Mouse (Mus musculus): ENCODE results near the gene Map1s.
A peak's percentile ranks its signal among the peaks of the same experiment; 100 is the strongest.
"Not testable (repeated sequence)": the region's sequence is repeated elsewhere in the genome, so short reads cannot be mapped to it uniquely, and the experiment has no call there.

Gene Map1s

DNA sequence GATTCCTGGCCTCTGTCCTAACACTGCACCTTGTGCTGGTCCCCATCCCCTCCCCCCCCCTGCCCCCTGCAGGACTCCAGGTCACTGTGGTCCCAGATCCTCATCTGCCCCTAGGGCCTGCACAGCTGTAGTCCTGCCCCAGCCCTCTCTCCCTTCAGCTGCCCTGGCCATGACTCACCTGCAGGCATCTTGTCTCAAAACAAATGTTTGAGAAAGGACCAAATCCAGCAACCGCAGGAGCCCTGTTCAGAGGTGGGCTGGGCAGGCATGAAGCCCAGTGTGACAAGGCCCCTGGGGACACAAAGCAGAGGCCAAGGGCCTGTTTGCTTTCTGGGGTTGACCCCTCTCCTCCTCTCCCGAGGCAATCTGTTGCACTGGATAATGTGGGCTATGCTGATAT lies 27.6 kb upstream of the Map1s start:
- no peak for DNase-seq (ENCODE audit: low spot score in 2 of 2)

DNA sequence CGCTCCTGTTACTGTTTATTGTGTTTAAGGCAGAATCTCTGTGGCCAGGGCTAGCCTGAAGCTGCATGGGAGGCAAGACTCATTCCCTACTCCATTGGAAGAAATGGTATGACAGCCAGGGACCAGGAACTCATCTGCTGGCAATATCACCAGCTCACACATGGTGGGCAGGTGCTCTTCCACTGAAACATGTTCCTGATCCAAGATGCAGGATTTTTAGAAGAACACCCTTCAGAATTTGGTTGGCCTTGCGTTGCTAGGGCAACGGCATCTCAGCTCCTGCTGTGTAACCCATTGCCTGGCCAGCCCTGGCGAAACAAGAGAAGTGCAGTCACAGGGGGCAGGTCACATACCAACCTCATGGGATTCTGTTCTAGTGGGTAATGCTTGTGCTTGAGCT lies 26.2 kb upstream of the Map1s start:
- no peak for DNase-seq (ENCODE audit: low spot score in 2 of 2)

DNA sequence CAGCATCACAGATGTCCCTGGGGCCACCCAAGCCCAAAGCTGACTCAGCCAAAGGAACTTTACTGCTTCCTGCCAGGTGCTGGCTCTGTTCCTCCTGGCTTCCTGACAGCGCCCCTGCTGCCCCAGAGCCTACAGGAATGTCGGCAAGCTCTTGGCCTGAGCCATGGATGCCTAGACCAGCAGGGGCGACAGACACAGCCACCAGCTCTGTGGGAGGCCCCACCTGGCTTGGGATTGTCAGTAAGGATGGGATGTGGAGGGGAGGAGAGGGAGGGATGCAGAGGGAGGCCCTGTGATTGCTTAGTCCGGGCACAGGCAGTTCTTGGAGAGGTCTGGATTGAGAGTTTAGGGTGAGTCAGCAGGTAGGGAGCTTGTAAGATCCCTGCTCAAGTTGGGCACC lies 25.6 kb upstream of the Map1s start:
- no peak for DNase-seq (ENCODE audit: low spot score in 2 of 2)

DNA sequence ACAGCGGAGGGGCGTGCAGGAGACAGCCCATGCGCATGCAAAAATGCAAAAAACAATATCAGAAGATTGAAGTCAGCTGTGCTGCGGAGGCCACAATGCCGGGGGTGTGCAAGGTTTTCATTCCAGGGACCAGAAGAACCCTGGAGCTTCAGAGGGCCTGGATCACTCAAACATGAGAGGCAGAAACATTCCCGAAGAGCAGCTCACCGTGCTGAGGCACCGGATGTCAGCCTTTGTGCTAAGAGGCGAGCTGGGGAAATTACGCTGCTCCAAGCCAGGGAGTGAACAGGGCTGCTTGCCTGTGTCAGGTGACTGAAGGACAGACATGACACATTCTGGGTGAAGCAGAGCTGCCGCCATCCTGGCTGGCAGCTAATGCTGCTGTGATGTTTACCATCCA lies 25.2 kb upstream of the Map1s start:
- no peak for DNase-seq (ENCODE audit: low spot score in 2 of 2)

DNA sequence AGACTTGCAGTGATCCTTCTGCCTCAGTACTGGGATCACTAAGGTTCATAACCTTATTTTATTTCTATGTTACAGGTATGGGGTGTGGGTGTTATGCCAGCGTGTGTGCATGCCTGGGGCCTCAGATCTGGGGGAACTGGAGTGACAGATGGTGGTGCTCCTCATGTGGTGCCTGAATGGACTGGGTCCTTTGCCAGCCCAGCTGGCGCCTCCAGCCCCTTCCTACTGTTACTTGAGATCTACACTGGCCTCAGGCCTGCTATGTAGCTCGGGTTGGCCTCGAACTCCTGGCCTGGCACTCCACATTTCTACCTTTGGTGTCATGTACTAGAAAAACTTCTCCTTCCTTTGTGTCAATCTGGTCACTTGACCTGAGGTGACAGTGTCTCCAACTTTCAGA lies 21.5 kb upstream of the Map1s start:
- no peak for DNase-seq (ENCODE audit: low spot score in 2 of 2)

DNA sequence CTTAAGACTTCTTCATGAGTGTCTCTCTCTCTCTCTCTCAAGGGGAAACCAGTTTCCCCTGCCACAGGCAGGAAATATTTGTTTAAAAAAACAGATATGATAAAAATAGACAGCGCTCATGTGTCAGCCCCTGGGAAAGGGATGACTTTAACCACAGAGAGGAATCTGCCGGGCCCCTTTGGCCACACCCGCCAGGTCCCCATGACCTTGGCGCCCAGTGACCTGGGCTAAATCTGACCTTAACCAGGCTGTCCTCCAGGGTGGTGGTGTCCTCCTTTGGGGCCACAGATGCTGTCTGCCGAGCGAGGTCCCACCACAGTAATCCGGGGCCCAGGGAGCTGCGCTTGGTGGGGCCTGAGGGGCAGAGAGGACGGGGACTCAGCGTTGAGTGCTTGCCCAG lies 21.0 kb upstream of the Map1s start:
- no peak for DNase-seq (ENCODE audit: low spot score in 2 of 2)

DNA sequence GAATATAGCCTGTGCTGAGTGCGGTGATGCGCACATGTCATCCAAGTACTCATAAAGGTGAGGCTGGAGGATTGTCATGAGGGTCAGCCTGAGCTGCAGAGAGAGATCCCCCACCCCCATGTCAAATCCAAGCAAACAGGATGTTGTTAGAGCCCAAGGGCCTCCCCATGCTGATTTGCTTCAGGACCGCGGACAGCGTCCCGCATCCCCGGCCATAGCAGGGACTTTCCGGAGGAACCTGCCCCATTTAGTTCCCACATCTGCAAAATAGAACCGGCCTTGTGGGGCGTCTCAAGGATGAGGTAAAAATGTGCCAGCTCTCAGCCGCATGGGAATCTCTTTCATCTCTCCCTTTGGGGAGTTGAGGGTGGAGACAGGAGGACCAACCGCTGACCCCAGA lies 20.1 kb upstream of the Map1s start:
- peak in 1 of 2 experiments; percentile 71 for DNase-seq (ENCODE audit: low spot score in 2 of 2)

DNA sequence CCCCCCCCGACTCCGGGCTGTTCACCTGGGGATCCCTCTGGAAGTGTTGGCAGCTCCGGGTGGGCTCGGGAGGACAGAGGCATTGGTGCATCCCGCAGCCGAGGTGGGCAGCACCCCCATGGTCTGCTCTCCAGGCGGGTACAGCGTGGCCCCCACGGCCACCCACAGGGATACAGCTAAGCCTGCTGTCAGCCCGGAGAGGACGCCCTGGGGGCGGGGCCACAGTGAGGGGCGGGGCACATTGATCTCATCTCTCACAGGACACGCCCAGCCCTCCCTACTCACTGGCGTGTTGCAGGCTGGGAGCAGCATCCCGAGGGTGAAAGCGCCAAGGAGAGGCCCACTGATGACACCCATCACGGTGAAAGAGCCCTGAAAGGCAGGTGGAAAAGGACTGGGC lies 18.1 kb upstream of the Map1s start:
- DNase-seq (ENCODE audit: low spot score in 2 of 2), result peak in 1 of 2 experiments; percentile 78

DNA sequence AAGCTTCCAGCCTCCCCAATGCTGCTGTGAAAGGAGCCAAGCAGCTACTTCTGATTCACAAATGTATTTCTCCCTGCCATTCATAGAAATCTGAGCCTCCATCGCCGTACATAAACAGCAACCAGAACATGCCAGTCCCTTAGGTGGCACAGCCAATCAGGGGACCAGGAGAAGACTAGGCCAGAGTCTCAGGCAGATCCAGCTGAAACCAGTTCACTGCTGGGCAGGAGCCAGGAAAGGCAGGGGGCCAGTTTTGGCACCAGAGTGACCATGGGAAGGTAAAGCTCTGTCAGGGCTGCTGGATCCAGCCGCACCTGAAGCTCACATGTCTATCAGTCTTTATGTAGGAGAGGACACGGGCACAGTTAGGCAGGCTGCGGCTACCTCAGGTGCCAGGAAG lies 15.1 kb upstream of the Map1s start:
- DNase-seq (ENCODE audit: low spot score in 2 of 2), result no peak

DNA sequence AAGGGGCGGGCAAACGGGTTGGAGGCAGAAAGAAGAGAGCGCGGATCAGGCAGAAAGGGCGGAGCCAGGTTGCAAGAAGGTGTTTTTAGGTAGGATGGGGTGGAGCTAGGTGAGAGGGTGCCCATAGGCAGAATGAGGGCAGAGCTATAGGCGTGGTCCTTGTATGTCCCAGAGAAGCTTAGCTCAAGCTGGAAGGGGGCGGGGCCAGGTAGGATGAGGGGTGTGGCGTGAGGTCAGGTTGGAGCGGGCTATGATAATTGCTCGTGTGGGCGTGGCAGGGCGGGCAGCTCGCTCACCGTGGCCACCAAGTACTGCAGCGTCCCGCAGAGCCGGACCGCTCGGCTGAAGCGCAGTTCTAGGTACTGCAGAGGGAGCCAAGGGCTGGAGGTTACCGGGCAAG lies 14.4 kb upstream of the Map1s start:
- DNase-seq (ENCODE audit: low spot score in 2 of 2), result peak in 1 of 2 experiments; percentile 57

DNA sequence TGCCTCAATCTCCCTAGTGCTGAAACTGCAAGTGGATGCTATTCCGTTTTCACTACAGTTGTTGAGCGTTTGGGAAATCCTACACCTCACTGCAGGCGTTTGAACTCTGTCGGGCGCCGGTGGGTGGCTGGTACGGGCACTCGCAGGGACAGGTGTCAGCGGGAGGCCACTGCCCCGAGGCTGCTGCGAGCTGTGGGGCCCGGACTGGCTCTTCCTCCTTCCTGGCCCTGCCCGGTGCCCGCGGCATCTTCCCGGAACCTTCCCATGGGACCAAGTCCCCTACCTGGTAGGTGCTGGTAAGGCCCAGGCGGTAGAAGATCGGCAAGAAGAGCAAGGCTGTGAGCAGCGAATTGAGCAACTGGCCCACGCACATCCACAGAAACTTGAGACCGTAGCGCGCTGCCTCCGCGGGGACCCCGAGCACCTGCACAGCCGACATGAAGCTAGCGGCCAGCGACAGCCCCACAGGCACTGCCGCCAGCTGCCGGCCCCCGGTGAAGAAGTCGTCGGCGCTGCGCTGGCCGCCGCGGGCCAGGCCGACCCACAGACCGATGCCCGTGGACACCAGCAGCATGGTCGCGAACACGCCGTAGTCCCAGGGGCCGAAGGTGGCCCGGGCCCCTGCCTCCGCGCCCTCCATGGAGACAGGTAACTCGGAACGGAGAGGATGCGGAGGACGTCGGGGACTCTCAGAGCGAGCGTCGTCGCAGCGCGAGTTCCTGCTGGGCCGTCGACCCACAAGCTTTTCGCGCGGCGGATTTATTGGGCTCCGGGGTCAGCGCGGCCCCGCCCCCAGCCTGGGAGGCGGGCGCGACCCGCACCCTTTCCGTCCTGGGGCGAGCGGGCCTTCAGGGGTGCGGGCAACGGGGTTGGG lies 13.5 kb upstream of the Map1s start, which contains the start of gene Slc5a5:
Gene Slc5a5 (minus strand): TSS at position 736 of the 874 bp plus-strand sequence.
- DNase-seq (ENCODE audit: low spot score in 2 of 2), result no peak

DNA sequence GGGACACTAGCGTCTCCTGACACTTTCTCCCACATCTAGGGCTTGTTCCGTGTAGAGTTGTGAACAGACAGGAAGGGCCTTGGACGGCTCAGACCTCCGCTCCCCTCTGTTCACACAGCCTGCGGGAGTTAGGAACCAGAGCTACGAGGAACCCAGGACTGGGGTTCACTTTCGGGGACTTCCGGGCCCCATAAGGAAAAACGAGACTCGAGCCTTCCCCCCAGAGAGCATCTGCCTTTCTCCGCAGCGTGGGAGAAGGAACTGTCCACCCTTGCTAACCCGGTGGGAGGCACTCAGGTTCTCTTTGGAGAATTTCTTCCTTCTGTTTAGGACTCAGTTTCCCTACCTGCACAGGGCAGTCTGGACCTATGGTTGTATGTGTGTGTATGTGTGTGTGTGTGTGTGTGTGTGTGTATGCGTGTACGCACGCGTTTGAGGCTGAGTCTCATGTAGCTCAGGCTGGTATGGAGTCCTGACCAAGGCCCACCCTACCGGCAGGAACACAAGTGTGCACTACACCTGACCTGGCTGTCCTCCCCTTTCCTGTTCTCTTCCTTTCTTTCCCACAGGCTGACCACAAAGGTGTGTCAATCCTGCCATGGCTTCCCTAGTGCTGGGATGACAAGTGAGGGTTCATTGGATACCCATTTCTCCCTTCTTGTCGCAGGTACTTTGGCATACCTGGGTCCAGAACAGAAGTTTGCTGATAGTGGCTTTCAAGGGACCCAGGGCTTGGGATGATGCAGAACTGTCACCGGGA lies 12.7 kb upstream of the Map1s start:
- no peak for DNase-seq (ENCODE audit: low spot score in 2 of 2)

DNA sequence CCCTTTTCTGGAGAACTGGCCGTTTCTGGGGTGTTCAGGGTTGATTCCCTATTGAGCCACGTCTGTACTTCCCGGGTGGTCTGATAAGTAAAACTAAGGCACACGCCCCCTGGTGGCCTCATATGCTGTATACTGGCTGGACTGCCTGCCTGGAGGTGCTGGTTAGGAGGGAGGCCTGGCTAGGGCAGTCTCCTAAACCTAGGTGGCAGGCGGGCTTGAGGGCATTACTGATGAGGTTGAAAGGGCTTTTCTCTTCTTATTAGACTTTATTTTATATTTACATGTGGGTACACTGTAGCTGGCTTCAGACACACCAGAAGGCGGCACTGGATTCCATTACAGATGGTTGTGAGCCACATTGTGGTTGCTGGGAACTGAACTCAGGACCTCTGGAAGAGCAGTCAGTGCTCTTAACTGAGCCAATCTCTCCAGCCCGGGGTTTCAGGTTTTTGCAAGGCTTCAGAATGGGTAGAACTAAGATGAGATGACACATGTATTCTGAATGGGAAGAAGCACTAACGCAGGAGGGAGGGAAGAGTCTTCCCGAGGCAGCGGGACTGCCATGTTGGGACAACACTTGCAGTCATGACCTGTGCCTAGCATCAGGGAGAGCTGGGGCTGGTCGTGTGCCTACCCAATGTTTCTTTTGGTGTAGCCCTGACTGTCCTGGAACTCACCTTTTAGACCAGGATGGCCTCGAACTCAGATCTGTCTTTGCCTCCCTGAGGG lies 11.9 kb upstream of the Map1s start:
- peak; percentile 67 to 89 for DNase-seq (ENCODE audit: low spot score in 2 of 2)

DNA sequence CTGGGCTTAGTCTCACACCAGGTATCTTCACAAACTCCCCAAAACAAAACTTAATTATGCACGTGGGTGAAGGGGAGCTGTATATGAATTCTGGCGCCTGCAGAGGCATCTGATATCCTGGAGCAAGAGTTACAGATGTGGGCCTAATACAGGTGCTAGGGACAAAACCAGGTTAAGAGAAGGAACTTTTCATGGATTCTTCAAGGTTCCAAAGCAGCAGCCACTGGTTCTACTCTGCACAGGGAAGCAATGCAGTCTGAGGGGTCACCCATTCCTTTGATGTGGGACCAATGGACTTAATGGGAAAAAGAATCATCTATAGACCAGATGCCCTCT lies 11.4 kb upstream of the Map1s start:
- no peak for DNase-seq (ENCODE audit: low spot score in 2 of 2)

DNA sequence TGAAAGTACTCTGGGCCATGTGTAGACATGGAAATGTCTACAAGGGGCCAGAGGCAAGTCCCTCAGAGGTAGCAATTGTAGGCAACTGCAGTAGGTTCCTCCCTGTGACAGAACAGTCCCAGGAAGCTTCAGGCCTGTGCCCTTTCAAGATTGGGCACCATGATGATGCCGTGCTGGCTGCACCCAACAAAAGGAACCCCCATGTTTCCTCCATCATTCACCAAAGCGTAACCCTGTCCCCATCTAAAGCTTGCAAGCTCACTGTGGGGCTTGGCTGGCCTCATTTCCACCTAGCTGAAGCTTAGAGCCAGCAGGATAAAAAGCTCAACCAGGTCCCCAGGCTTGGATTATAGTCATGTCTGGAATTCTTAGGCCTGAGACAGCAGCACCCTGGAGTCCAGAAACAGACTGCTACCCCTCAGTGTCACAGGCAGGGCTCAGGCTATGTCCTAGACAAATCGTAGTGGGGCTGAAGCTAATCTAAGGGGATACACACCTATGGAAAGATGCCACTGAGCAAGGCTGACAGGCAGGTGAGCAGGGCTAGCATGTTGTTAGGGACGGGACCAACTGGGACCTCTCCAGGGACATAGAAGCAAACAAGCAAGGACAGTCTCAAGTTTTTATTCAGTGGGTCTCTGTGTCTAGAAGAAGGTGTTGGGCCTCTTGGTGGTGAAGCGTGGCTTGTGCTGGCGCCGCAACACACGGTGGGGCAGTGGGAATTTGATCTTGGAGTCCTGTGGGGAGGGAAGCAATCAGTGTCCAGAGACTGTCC lies 10.8 kb upstream of the Map1s start:
- DNase-seq (ENCODE audit: low spot score in 2 of 2), result no peak

DNA sequence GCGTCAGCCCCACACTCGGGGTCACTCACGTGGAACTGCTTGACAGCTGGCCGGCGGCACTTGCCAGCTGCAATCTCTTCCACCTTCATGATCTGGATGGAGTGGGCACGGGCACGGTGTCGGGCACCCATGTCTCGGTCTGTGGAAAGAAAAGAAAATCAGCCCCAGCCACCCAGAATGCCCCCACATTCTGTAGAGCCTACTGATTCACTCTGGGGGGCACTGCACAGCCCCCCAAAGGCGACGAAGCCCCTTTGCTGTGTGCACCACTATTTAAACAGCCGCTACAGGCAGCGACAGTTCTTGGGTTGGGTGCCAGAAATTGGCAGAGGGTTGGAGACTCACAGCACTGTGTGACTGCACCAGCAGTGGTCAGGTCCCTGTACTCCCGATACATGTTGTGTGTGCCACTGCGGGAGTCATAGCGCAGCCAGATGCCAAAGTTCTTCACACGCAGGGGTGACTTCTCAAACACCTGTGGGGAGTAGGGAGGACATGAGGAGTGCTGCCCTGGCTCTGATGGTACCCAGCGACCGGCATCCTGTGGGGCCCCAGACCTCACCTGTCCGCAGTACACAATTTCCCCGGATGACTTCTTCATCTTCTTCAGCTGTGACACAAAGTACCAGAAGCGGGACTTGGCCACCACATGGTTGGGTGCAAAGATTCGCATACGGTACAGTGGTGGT lies 10.0 kb upstream of the Map1s start:
- DNase-seq (ENCODE audit: low spot score in 2 of 2), result not testable (repeated sequence)

DNA sequence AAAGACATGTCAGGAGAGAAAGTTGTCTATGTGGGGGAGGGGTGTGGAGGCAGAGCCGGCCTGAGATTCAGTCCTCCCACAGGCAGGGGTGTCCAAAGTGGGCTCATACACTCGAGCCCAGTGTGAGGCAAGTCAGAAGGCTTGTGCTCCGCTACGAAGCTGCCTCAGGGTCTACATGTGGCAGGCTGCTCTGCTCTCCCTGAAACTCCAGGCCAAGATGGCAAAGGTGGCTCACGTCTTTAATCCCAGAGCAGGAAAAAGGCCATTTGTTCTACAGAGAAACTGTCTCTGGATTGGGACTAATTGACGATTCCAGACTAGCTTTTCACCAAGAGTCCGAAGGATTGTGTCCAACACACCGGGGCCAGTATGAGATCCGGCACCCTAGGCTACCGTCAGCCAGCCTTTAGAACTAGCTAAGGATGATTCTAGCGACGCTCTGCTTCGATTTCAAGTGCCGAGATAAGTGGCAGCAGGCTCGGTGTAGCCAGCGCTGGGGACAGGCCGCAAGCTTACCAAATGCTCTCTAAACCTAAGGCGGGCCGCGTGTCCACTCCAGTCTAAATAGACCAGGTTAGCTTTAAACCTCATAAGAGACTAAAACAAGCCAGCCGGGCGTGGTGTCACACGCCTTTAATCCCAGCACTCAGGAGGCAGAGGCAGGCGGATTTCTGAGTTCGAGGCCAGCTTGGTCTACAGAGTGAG lies 9.3 kb upstream of the Map1s start:
- DNase-seq (ENCODE audit: low spot score in 2 of 2), result no peak

DNA sequence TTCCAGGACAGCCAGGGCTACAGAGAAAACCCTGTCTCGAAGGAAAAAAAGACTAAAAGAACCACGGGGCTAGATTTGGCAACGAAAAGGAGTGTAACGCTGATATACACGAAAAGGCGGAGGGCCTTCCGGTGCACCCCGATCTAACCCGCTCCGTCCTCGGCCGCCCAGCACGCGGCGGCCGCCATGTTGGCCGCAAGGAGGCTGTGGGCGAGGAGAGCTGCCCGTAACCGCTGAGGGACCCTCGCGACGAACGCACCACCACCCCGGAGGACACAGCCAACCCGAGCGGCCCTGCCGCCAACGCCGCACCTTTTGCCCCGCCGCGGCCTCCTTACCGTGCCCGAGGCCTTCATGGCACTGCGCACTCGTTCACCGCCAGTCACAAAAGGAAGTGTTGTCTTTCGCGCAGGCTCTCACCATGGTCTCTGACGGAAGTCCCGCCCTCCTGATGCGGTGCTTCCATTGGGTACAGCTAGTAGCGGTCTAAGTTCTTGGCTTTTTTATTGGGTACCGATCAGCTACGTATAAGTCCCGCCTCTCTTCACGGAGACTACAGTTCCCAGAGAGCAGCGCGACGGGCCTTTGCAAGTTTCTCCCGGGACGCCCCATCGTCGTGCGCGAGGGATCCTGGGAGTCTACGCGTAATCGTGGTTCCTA lies 8.6 kb upstream of the Map1s start, which contains the start of gene Rpl18a:
Gene Rpl18a (minus strand): TSS at position 392 of the 660 bp plus-strand sequence.
- DNase-seq (ENCODE audit: low spot score in 2 of 2), result peak; percentile 89 to 95

DNA sequence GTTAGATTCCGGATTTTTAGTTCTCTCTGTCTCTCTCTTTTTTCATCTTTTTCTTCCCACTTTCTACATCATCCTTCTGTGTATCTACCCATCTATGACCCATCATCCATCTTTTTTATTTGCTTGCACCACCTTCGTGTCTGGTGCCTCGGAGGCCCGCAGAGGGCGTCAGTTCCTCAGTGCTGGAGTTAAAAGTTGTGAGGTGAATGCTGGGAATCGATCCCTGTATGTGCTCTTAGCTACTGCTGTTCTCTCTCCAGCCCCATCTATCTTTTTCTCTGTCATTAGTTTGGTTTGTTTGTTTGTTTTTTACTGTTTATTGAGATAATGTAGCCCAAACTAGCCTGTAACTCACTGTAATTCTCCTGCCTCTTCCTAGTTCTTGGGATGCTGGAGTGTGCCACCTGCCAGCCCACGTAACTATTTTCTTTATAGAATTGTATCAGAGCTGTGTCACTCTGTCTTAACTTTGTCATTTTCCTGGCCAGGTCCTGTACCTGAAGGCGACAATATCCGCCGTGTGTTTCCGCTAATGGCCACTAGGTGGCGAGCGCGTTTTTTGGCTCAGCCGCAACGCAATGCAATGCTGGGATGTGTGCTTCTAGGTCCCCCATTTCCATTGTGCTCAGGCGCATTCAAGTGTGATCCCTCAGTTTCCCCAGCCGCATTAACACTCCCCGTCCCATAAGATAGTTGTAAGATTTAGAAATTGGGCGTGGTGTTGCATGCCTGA lies 7.9 kb upstream of the Map1s start:
- DNase-seq (ENCODE audit: low spot score in 2 of 2), result peak; percentile 92 to 93
